Mouse (Mus musculus) heart, adult 18-20 months (tissue): ENCODE measurements around the gene Hs3st3b1. TPM values are rescaled to one million over a fixed set of nuclear protein-coding genes. Genes with fewer than 3 reads are reported as not detected.

Experiments used
- DNase-seq, 2 experiments: peaks; one replicate each; pipeline ENCODE4 v3.0.0; 2021 to 2022; ENCODE audit warnings: mixed read lengths in 1 of 2
- total RNA-seq, 2 experiments: library from RNA; stranded (reverse); gene quantifications; 2 replicates each; pipeline ENCODE4 v1.2.3; 2021

The Hs3st3b1 gene
- total RNA-seq, 2 experiments from 2014 or later, result 0.79 to 1.3 TPM

GRCm38 (mm10) chr11:63924286-63924930 lies 2.3 kb upstream of the Hs3st3b1 start:
- DNase-seq, result no peak

- DNase-seq, result peak in 1 of 2 experiments; percentile 46
Measured at GRCm38 (mm10) chr11:63923386-63923785, 1.3 kb upstream of the Hs3st3b1 start.

- peak in 1 of 2 experiments; percentile 47 for DNase-seq
Measured at GRCm38 (mm10) chr11:63921044-63921951, 792 bp downstream of the Hs3st3b1 start.

- peak; percentile 78 to 81 for DNase-seq
Measured at GRCm38 (mm10) chr11:63920531-63920930, 1.6 kb downstream of the Hs3st3b1 start.

GRCm38 (mm10) chr11:63919211-63920098 lies 2.6 kb downstream of the Hs3st3b1 start:
- DNase-seq, result no peak

- no peak for DNase-seq
Measured at GRCm38 (mm10) chr11:63918321-63919105, 3.6 kb downstream of the Hs3st3b1 start.

GRCm38 (mm10) chr11:63917561-63917960 lies 4.5 kb downstream of the Hs3st3b1 start:
- DNase-seq, result no peak

- peak; percentile 77 to 83 for DNase-seq
Measured at GRCm38 (mm10) chr11:63914388-63914787, 7.7 kb downstream of the Hs3st3b1 start.

- DNase-seq, result no peak
Measured at GRCm38 (mm10) chr11:63913936-63914335, 8.2 kb downstream of the Hs3st3b1 start.

GRCm38 (mm10) chr11:63911001-63911400 lies 11.1 kb downstream of the Hs3st3b1 start:
- no peak for DNase-seq

GRCm38 (mm10) chr11:63909961-63910360 lies 12.1 kb downstream of the Hs3st3b1 start:
- no peak for DNase-seq

GRCm38 (mm10) chr11:63908500-63908899 lies 13.6 kb downstream of the Hs3st3b1 start:
- no peak for DNase-seq

GRCm38 (mm10) chr11:63906552-63907353 lies 15.3 kb downstream of the Hs3st3b1 start:
- DNase-seq, result peak; percentile 69 to 79

- DNase-seq, result no peak
Measured at GRCm38 (mm10) chr11:63904787-63905186, 17.3 kb downstream of the Hs3st3b1 start.

- peak; percentile 43 for DNase-seq
Measured at GRCm38 (mm10) chr11:63898509-63899168, 23.5 kb downstream of the Hs3st3b1 start.

GRCm38 (mm10) chr11:63897856-63898508 lies 24.1 kb downstream of the Hs3st3b1 start:
- no peak for DNase-seq

- DNase-seq, result peak in 1 of 2 experiments; percentile 35
Measured at GRCm38 (mm10) chr11:63897011-63897410, 25.1 kb downstream of the Hs3st3b1 start.

GRCm38 (mm10) chr11:63894188-63894587 lies 27.9 kb downstream of the Hs3st3b1 start:
- DNase-seq, result no peak

- DNase-seq, result no peak
Measured at GRCm38 (mm10) chr11:63893557-63893956, 28.5 kb downstream of the Hs3st3b1 start.
